Mouse (Mus musculus) stomach, embryonic 15.5 days (tissue): ENCODE measurements around the gene Btg4. TPM values are rescaled to one million over a fixed set of nuclear protein-coding genes. Genes with fewer than 3 reads are reported as not detected.
A peak's percentile ranks its signal among the peaks of the same experiment; 100 is the strongest.

Experiments
- microRNA counts: library from miRNA; unstranded; fragments of <30 nt; microRNA quantifications from one replicate; lab custom pipeline; 2016
- microRNA-seq: library from miRNA; unstranded; fragments of <30 nt; microRNA quantifications from one replicate; pipeline ENCODE4, GENCODE M21; 2016
- polyA plus RNA-seq: library from polyadenylated mRNA; unstranded; fragments of >200 nt; fragmentation: Nextera tagmentation; extraction: Ambion mirVana; gene quantifications from 2 replicates; pipeline ENCODE4 v1.2.1, GENCODE M21; 2015

Btg4 gene
- polyA plus RNA-seq, 1 experiment from 2014 or later = not detected

MicroRNA genes within 50 kb of the gene (microRNA counts, 519-probe panel; counts per million panel counts)
- microRNA mmu-miR-34b-3p (lab: Ali Mortazavi, UCI) (2,257 counts per million, percentile 39 among the panel's probes with 10 or more counts), microRNA mmu-miR-34b-5p (lab: Ali Mortazavi, UCI) (2,310 counts per million, percentile 44 among the panel's probes with 10 or more counts), microRNA mmu-miR-34c (lab: Ali Mortazavi, UCI) (3,027 counts per million, percentile 77 among the panel's probes with 10 or more counts)

Small RNA genes within 50 kb of the gene (microRNA-seq; reads per million reads assigned to microRNA genes)
- gene Mir34b = 13.9 reads per million, percentile 30 among the genes with 10 or more reads in this experiment
- gene Mir34c = 330 reads per million, percentile 64 among the genes with 10 or more reads in this experiment

Other genes starting within 250 kb of the Btg4 start
- gene Ppp2r1b, start 215.6 kb upstream of the Btg4 start, polyA plus RNA-seq = 74.3 and 74.5 TPM in 2 replicates
- gene Sik2, start 51.8 kb upstream of the Btg4 start, polyA plus RNA-seq = 18.5 and 18.9 TPM in 2 replicates
- gene Layn, start 16.2 kb downstream of the Btg4 start, polyA plus RNA-seq = 4.7 TPM in 2 replicates
- not detected in 2 replicates for gene 4833427G06Rik, start 41.2 kb downstream of the Btg4 start, polyA plus RNA-seq
- gene Gm32742, start 104.6 kb downstream of the Btg4 start, polyA plus RNA-seq = 0.04 and 0.05 TPM in 2 replicates
- gene Pou2af1, start 152.8 kb downstream of the Btg4 start, polyA plus RNA-seq = 0.23 and 0.26 TPM in 2 replicates
- 6.3 and 6.7 TPM in 2 replicates for gene Colca2, start 217.7 kb downstream of the Btg4 start, polyA plus RNA-seq